Mouse (Mus musculus) midbrain, embryonic 10.5 days (tissue): ENCODE results near the gene Comp. TPM values are rescaled to one million over a fixed set of nuclear protein-coding genes. Genes with fewer than 3 reads are reported as not detected.
A peak's percentile ranks its signal among the peaks of the same experiment; 100 is the strongest.

ENCODE experiments used
- DNase-seq: peaks from one replicate; pipeline ENCODE4 v3.0.0-alpha.2; 2017; ENCODE audit warnings: low spot score
- H3K27ac ChIP-seq: fragments of 300-500 bp; sonication (generic); replicated peaks from 2 replicates; pipeline ENCODE4 v1.5.1; 2016; ENCODE audit warnings: mild to moderate bottlenecking
- H3K27me3 ChIP-seq: fragments of 300-500 bp; sonication (generic); 2 replicates; pipeline ENCODE4 v1.6.1; 2016; ENCODE audit warnings: low read depth, mild to moderate bottlenecking; ENCODE audit not compliant: poor library complexity, severe bottlenecking
- H3K36me3 ChIP-seq: fragments of 300-500 bp; sonication (generic); 2 replicates; pipeline ENCODE4 v1.6.1; 2016; ENCODE audit warnings: mild to moderate bottlenecking, moderate library complexity
- H3K4me1 ChIP-seq: fragments of 300-500 bp; sonication (generic); 2 replicates; pipeline ENCODE4 v1.6.1; 2016
- H3K4me3 ChIP-seq: fragments of 300-500 bp; sonication (generic); 2 replicates; pipeline ENCODE4 v1.5.1; 2016; ENCODE audit warnings: mild to moderate bottlenecking, moderate library complexity
- H3K9me3 ChIP-seq: fragments of 300-500 bp; sonication (generic); replicated peaks from 2 replicates; pipeline ENCODE4 v1.6.1; 2016; ENCODE audit warnings: mild to moderate bottlenecking
- WGBS: fragments of 180-500 bp; shearing (Covaris S2); methylation state at CpG from one replicate; pipeline ENCODE4 v1.1.7; 2016; 5-methylcytosine and 5-hydroxymethylcytosine counted together
- polyA plus RNA-seq: library from polyadenylated mRNA; unstranded; fragments of >200 nt; fragmentation: Nextera tagmentation; extraction: Ambion mirVana; gene quantifications from 2 replicates; pipeline ENCODE4 v1.2.1, GENCODE M21; 2016

Gene Comp
- polyA plus RNA-seq, 1 experiment from 2014 or later, result 0.37 TPM

DNA sequence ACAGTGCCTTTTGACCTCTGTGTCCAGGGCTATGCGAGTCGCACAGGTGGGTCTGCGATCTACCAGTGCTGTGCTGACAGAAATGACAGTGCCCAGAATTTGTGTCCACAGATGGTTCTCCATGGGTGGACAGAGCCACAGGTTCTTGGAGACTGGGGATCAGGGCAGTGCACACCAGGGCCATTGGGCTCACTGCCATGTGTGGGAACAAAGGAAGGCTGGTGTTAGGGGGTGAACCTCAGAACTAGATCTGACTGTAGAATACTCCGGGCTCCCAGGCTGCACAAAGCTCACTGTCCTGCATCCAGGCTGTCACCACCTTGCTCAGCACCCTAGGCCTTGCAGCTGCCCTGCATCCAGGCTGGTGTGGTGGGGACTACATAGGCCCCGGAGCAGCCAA lies 36.9 kb downstream of the Comp start:
- H3K27ac ChIP-seq, result 0 out of 2 replicates have a peak overlapping the region, but pooled peaks have one; percentile 17
- no peak for DNase-seq
- H3K4me3 ChIP-seq, result no peak overlapping the region
- 96% methylated on average over 5 of the region's 5 CpGs for WGBS
- no peaks in the 10 kb centered on the region for H3K27me3 ChIP-seq
- 0 out of 2 replicates have a peak, but pooled peaks cover 3% of the 10 kb centered on the region for H3K36me3 ChIP-seq
- H3K4me1 ChIP-seq, result peaks cover 39% of the 10 kb centered on the region
- H3K9me3 ChIP-seq, result no peaks in the 10 kb centered on the region

DNA sequence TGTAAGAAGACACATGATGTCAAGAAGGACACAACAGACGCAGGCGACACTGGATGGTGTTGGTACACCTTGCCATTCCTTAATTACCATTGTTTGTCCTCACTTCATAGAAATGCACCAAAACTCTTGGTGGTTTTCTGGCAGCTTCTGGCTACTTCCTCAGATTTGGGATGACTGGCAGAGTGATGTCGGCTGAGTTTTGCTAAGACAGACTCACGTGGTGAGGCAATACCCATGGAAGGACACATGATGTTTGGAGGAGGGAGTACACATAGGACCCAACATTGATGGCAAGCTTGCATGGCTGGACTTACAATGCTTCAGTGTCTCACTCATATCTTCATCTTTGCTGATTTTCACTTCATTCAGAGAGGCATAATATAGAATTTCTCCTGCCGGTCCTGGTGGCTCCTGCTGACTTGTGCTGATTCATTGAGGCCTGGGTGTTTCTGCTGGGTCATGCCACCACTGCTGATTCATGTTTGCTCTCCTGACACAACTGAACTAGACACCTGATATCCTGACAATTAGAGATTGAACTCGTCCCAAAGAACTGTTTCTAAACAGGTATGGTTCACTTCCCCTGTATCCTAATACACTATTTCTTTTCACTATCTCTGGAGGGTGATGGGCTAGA lies 41.1 kb downstream of the Comp start:
- Histone ChIP-seq H3K36me3 (0 out of 2 replicates have a peak, but pooled peaks cover 3% of the 10 kb centered on the region), H3K27ac (no peak overlapping the region)
- 90% methylated on average over 6 of the region's 6 CpGs for WGBS

DNA sequence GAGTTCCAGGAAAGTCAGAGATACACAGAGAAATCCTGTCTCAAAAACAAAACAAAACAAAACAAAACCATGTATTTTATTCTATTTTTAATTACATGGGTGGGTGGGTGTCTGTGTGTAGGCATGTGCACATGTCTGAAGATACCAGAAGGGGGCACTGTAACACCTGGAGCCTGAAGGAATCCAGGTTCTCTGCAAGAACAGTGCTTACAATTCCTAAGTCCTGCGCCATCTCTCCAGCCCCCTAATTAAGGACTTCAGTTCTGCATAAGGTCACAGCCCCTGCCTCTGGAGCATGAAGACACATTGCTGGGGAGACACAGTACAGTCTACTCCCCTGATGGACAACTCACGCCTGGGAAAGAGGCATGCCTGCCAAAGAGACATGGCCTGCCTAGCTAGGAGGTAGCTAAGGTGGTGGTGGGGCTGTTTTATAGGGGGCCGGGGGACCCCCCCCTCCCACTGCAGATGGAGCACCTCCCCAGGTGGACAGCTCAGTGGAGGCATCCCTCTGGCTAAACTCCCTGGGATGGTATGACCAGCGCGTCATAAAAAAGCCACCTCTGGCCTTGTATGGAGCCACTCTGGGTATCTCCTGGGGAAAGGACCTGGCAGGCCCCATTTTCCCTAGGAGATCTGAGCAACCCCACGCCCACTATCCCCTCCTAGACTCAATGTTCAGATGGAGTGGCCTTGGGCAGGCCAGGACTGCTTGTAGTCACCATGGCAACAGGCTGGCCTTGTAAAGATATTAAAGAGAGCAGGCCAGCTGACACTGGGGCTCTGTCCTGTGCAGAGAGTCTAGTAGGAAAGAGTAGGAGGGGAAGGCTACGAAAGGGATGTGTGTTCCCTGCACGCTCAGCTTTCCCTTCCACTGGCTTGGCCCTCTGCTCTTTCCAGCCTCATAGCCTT lies 42.4 kb downstream of the Comp start:
- H3K36me3 ChIP-seq, result 0 out of 2 replicates have a peak, but pooled peaks cover 3% of the 10 kb centered on the region
- no peak overlapping the region for H3K4me3 ChIP-seq
- H3K9me3 ChIP-seq, result no peaks in the 10 kb centered on the region
- WGBS, result 74% methylated on average over 8 of the region's 8 CpGs
- H3K27me3 ChIP-seq, result no peaks in the 10 kb centered on the region
- H3K27ac ChIP-seq, result 0 out of 2 replicates have a peak overlapping the region, but pooled peaks have one; percentile 55
- DNase-seq, result peak; percentile 34
- peaks cover 37% of the 10 kb centered on the region for H3K4me1 ChIP-seq

More for the DNA sequence above, 41.1 kb downstream of the Comp start:
- Histone ChIP-seq H3K4me1 (peaks cover 35% of the 10 kb centered on the region), H3K27me3 (no peaks in the 10 kb centered on the region), H3K9me3 (no peaks in the 10 kb centered on the region), H3K4me3 (no peak overlapping the region)
- no peak for DNase-seq

DNA sequence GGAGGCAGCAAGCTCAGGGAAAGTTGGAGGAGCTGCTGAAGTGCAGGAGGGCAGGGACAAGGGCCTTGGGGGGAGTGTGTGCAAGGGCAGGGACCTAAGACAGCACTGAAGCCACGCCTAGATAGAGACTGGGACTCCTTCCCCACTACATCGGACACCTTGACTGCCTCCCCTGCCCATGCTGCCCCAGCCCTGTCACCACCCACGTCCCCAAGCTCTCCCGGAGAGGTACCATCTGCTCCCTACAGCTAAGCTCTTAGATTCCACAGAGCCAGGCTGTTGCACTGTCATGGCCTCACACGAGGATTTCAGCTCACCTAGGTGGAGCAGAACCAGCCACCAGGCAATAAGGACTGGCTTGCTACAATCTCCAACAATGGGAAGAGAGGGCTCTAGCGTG lies 43.6 kb downstream of the Comp start:
- Histone ChIP-seq H3K36me3 (0 out of 2 replicates have a peak, but pooled peaks cover 3% of the 10 kb centered on the region), H3K9me3 (no peaks in the 10 kb centered on the region), H3K4me1 (peaks cover 37% of the 10 kb centered on the region), H3K4me3 (no peak overlapping the region), H3K27me3 (no peaks in the 10 kb centered on the region), H3K27ac (peak overlapping the region; percentile 57; the same call in 1 of the 2 replicates)
- WGBS, result 29% methylated on average over 6 of the region's 6 CpGs
- no peak for DNase-seq

DNA sequence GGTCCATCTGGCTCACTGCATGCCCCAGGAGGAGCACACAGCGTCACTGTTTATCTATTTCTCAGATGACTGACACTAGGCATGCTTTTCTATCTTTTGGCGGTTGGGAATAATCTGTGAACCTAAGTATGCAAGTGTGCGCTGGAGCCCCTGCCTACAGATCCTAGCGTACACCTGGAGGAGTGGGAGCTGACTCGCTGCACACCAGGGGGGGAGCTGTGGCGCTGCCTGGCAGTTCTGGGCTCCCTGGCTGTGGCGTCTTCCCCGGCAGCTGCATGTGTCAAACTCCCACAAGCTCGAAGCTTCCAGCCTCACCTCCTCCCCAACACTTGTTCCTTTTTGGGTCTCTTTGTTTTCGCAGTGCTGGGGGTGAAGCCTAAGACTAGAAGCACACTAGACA lies 44.6 kb downstream of the Comp start:
- no peak for DNase-seq
- 56% methylated on average over 10 of the region's 10 CpGs for WGBS
- no peak overlapping the region for H3K27ac ChIP-seq
- no peak overlapping the region for H3K4me3 ChIP-seq
- 0 out of 2 replicates have a peak, but pooled peaks cover 3% of the 10 kb centered on the region for H3K36me3 ChIP-seq
- peaks cover 37% of the 10 kb centered on the region for H3K4me1 ChIP-seq
- H3K27me3 ChIP-seq, result no peaks in the 10 kb centered on the region
- no peaks in the 10 kb centered on the region for H3K9me3 ChIP-seq

DNA sequence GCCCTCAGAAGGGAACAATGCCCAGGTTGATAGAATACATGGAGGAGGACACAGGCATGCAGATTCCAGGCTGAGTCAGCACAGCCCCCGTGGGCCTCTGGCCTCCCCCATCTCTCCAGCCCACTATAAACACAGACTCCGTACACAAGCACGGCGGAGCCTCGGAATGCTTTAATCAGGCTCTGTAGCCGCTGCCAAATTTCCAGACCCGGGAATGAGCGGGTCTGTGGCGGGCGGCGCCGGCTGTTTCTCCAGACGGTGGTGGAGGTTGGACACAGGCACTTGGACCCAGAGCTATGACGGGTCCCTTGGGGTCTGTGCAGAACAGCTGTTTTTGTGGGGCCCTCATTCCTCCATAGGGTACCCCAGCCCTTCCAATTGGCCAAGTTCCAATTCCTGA lies 45.6 kb downstream of the Comp start:
- Histone ChIP-seq H3K4me1 (peaks cover 37% of the 10 kb centered on the region), H3K9me3 (no peaks in the 10 kb centered on the region)

DNA sequence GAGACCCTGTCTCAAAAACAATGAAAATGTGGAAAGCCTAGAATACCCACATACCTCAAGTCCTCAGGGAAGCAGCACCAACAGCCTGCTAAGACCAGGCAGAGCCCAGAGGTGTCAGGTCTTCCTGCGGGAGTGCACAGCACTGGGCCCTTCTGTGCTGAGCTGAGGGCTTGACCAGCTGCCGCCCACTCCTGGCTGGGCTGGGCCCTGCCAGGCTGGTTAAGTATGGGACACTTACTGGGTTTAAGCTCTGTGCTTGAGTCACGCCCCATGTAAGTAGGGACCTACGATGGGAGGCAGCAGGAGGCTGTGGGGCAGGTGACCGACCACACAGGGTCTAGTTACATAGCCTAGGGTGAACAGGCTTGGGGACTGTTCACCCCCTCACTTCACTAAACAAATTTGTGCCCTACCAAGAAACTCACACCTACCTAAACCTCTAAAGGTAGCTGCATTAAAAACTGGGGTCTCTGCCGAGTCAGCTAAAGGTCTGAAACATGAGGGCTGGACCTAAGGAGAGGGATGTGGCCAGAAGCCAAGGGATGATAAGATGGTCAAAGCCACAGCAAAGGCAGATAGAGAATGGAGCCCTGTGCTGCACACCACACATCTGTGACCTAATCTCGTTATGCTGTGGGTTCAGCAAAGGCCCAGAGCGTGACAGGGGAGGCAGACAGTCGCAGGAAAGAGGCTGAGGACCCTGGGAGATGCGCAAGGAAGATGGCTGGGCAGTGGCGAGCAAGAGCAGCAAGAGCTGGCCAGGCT lies 46.7 kb downstream of the Comp start:
- Histone ChIP-seq H3K4me1 (peaks cover 37% of the 10 kb centered on the region), H3K4me3 (no peak overlapping the region), H3K27ac (0 out of 2 replicates have a peak overlapping the region, but pooled peaks have one; percentile 10), H3K9me3 (no peaks in the 10 kb centered on the region), H3K27me3 (no peaks in the 10 kb centered on the region), H3K36me3 (no peaks in the 10 kb centered on the region)
- WGBS, result 78% methylated on average over 11 of the region's 11 CpGs
- no peak for DNase-seq

More for the DNA sequence above, 45.6 kb downstream of the Comp start:
- no peak for DNase-seq
- 88% methylated on average over 14 of the region's 14 CpGs for WGBS
- H3K4me3 ChIP-seq, result no peak overlapping the region
- H3K36me3 ChIP-seq, result 0 out of 2 replicates have a peak, but pooled peaks cover 2% of the 10 kb centered on the region
- no peaks in the 10 kb centered on the region for H3K27me3 ChIP-seq
- no peak overlapping the region for H3K27ac ChIP-seq

DNA sequence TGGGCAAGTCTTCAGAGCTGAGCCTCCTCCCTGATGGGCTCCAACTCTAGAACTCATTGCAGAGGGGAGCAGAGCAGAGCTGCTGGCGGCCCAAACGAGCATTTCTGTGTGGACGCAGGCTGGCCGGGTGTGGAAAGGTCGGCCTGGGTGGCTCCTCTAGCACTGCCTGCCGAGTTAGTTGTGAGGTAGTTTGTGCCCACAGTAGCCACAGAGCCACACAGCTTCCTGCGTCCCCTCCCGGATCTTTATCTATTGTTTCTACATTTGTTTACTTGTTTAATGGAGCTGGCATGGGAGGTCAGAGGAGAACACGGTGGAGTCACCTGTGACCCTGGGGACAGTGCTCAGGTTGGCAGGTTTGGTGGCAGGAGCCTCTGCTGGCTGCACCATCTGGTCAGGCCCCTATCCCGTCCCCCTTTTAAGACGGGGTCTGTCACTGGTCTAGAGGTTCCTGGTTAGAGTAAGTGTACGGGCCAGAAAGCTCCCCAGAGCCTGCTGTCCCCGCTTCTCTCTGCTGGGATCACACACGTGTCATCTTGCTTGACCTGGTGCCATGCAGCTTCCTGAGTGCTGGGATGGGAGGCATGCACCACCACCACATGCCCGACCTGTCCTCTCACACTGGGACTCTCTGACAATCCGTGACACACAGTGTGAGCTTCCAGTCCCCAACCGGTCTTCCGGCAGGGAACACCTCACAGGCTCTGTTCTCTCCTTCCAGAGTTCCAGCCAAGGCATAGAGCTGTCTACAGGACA lies 48.2 kb downstream of the Comp start:
- no peak overlapping the region for H3K4me3 ChIP-seq
- H3K27ac ChIP-seq, result no peak overlapping the region
- H3K27me3 ChIP-seq, result no peaks in the 10 kb centered on the region
- H3K4me1 ChIP-seq, result peaks cover 29% of the 10 kb centered on the region
- 85% methylated on average over 18 of the region's 18 CpGs for WGBS
- no peaks in the 10 kb centered on the region for H3K36me3 ChIP-seq
- no peaks in the 10 kb centered on the region for H3K9me3 ChIP-seq
- no peak for DNase-seq

DNA sequence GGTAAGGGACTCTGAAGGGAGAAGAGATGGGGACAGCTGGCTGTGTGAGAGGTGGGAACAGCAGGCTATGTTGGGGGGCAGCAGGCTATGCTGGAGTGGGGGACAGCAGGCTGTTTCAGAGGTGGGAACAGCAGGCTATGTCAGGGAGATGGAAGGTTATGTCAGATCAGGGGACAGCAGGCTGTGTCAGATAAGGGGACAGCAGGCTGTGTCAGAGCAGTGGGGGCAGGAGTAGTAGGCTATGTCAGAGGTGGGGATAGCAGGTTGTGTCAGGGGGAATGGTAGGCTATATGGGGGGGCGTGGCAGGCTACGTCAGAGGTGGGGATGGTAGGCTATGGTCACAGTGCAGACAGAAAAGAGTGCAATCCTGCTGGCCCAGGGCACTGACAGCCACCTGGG lies 49.4 kb downstream of the Comp start:
- Histone ChIP-seq H3K9me3 (no peaks in the 10 kb centered on the region), H3K4me1 (peaks cover 18% of the 10 kb centered on the region), H3K27ac (no peak overlapping the region), H3K4me3 (no peak overlapping the region), H3K27me3 (no peaks in the 10 kb centered on the region), H3K36me3 (no peaks in the 10 kb centered on the region)
- WGBS, result 90% methylated on average over 2 of the region's 2 CpGs
- no peak for DNase-seq

DNA sequence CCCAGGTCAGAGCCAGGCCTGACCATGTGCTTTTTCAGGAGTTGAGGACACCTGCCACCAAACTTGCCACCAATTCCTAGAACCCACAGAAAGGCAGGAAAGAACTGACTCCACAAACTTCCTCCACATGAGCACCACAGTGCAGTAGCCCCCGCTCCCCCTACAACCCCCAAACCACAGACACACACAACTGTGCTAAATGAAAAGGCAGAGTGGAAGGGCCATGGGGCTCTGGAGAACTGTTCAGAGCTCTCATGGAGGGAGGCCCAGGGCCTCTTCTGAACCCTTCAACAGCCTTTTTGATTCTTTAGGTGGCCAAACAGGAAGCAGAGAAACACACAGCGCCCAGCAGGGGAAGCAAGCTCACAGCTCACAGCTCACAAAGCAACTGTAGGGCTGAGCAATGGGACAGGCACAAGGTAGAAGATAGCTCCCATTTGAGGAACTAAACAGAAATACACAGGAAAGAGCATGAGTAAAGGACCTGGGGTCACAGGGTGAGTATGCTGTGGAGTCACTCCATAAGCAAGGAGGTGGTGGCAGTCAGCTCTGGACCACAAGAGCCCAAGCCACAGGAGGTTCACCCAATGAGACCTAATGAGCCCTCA lies 53.0 kb downstream of the Comp start:
- no peaks in the 10 kb centered on the region for H3K36me3 ChIP-seq
- WGBS, result 91% methylated on average over 2 of the region's 2 CpGs
- no peaks in the 10 kb centered on the region for H3K27me3 ChIP-seq
- H3K4me1 ChIP-seq, result 0 out of 2 replicates have a peak, but pooled peaks cover 3% of the 10 kb centered on the region
- H3K4me3 ChIP-seq, result no peak overlapping the region
- H3K27ac ChIP-seq, result 0 out of 2 replicates have a peak overlapping the region, but pooled peaks have one; percentile 13
- no peak for DNase-seq
- no peaks in the 10 kb centered on the region for H3K9me3 ChIP-seq

DNA sequence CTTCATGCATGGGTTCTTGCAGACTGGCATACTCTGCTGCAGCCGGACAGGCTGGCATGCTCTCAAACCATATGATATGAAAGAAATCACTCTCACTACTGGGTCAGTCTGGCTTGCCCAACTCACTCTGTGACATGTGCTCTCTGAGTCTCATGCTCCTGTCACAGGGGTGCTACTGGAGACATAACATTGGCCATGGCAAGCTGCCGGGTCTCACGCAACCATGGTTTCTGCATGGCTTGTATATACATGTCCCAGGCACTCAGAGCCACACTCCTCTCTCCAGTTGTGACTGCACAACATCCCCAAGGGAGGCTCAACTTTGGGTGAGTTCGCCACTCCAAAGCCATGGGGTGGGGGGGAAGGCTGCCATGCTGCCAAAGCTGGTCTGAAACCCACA lies 57.9 kb downstream of the Comp start:
- peaks cover 6% of the 10 kb centered on the region; the same call in 1 of the 2 replicates for H3K4me1 ChIP-seq
- WGBS, result 90% methylated on average over 4 of the region's 4 CpGs
- DNase-seq, result no peak
- no peaks in the 10 kb centered on the region for H3K27me3 ChIP-seq
- H3K9me3 ChIP-seq, result no peaks in the 10 kb centered on the region
- no peak overlapping the region for H3K27ac ChIP-seq
- H3K36me3 ChIP-seq, result no peaks in the 10 kb centered on the region
- no peak overlapping the region for H3K4me3 ChIP-seq
